Mouse (Mus musculus): Measurements from ENCODE around the gene Nkx2-5.

The Nkx2-5 gene

GRCm38 (mm10) chr17:26850358-26851135 lies 5.7 kb upstream of the Nkx2-5 start:
- no peak for DNase-seq (ENCODE audit: low spot score)

GRCm38 (mm10) chr17:26849746-26850357 lies 5.0 kb upstream of the Nkx2-5 start:
- no peak for DNase-seq (ENCODE audit: low spot score)

DNA sequence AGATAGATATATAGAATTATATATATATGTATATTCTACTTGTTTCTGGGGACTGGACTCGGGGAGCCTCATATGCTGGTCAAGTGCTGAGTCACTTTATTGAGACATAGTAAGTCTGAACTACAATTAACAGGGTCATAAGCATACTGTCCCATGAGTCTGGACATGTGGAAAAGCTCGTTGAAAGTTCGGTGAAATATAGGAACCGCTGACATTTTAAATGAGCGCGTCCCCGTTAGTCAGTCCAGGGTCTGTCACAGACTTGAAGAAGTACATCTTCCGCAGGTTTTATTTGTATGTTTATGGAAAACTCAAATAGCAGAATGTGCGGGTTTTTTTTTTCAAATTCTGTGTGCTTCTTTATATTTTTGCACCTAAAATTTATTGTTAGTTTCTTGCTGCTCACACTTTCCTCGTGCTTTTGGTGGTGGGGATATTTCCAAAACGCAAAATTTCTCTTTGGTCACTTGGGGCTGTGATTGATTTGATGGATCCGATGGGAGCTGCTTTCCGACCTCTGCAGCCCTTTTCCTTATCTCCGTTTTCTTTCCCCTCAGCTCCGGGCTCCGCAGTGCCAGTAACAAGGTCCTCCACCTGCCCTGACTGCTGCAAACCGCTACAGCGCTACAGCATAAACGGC lies 4.4 kb upstream of the Nkx2-5 start:
- DNase-seq (ENCODE audit: low spot score) = no peak

DNA sequence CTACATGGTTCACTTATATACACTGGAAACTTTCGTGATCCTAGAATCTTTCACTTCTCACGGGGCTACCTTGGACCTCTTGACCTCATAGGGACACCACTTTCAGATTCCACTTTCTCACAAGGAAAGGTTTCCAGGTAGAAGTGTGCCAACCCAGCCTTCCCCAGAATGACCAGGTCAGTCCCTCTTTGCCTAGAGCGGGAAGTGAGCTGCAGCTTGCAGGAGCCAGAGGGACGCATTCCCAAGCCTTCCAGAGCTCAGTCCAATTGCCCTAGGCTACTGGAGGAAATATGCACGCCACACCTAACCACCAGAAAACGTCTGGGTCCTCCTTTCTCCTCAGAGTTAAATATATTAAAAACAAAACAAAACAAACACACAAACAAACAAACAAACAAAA lies 3.4 kb upstream of the Nkx2-5 start:
- DNase-seq (ENCODE audit: low spot score) = no peak

DNA sequence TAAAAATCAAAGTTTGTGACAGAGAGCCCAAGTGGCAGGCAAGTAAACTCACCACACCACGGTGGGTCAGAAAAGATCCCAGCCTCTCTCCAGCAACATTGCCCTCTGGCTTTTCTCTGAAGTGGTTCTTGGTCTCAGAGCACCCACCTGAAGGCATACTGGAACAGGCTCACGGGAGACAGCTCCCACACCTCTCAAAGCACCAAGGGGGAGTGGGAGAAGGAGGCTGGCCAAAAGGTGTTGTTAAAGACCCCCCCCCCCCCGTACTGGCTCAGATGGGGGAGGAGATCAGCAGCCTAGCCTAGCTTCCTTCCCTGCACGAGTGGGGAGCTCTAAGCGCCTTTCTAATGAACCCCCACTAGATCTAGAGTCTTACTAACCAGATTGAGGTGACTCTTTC lies 3.0 kb upstream of the Nkx2-5 start:
- DNase-seq (ENCODE audit: low spot score) = no peak

DNA sequence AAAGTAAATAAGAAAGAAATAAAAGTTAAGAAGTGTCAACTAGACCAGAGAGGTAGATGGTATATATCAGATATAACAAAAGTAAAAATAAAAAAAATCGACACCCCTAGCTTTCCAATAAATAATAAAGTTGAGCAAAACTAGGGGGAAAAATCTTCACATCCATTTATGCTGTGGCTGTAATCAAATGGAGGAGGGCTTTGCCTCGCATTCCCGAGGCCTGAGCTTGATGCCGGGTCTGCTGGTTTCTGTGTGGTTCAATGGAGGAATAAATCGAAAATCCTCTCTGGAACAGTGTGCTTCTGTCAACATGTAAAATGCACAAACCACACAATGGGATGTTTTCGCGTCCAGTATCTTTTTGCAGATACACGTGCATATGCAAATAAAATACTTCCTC lies 1.6 kb upstream of the Nkx2-5 start:
- DNase-seq (ENCODE audit: low spot score) = no peak

GRCm38 (mm10) chr17:26845149-26846050 lies 591 bp upstream of the Nkx2-5 start:
- DNase-seq (ENCODE audit: low spot score) = no peak

DNA sequence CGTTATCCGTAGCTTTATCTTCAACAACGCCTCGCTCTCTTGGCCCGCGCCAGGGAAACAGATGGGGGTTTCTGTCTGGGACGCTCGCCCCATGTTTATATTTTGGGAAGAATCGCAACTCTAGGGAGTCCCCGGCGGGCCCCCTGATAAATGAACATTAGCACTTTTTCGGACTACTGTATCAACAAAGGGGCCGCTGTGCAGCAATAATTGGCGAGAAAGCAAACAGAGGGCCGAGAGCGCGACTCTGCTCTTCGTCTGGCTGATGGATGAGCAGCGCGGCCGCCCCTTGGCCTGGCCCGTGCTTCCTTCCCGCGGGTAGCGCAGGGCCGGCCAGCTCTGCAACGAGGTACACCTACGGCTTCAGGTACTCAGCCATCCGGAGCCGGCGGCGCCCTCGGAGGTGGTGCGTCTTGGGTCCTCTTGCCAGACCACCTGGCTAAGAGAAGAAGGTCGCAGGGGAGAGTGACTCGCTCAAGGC lies 398 bp downstream of the Nkx2-5 start:
- DNase-seq (ENCODE audit: low spot score) = no peak

DNA sequence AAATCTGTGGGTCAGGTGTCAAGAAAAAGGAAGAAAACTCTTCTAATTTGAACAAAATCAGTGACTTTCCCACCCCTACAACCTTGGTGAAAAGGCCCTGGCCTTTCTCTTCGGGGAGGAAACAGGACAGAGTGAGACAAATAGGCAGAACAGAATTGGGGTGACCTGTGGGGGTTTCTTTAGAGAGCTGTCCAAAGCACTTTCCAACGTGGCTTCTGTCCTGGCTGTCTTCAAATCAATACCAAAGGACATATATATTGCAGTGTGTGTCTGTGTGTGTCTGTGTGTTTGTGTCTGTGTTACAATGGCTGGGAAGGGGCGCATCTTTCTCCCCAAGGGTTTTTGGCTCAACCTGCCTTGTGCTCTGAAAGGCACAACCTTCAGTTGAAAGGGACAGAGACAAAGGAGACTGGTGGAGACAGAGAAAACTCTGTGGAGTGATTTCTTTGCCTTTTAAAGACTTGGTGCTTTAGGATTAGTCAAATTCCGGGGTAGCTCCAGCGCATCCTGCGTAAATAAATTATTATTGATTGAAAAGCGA lies 1.0 kb downstream of the Nkx2-5 start:
- DNase-seq (ENCODE audit: low spot score) = no peak

DNA sequence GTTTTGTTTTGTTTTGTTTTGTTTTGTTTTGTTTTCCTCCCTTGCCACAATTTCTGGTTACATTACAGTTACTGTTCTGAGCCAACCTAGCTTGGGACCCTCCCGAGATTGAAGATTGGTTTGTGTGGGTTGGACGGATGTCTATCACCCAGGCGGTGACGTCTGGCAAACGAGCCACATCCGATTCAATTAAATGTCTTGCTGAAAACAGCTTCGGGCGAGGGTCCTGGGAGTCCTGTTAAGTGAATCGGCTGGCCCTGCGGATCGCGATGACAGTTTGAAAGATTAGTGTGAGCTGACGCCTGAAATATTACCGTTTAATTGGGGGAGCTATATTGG lies 1.6 kb downstream of the Nkx2-5 start:
- no peak for DNase-seq (ENCODE audit: low spot score)

DNA sequence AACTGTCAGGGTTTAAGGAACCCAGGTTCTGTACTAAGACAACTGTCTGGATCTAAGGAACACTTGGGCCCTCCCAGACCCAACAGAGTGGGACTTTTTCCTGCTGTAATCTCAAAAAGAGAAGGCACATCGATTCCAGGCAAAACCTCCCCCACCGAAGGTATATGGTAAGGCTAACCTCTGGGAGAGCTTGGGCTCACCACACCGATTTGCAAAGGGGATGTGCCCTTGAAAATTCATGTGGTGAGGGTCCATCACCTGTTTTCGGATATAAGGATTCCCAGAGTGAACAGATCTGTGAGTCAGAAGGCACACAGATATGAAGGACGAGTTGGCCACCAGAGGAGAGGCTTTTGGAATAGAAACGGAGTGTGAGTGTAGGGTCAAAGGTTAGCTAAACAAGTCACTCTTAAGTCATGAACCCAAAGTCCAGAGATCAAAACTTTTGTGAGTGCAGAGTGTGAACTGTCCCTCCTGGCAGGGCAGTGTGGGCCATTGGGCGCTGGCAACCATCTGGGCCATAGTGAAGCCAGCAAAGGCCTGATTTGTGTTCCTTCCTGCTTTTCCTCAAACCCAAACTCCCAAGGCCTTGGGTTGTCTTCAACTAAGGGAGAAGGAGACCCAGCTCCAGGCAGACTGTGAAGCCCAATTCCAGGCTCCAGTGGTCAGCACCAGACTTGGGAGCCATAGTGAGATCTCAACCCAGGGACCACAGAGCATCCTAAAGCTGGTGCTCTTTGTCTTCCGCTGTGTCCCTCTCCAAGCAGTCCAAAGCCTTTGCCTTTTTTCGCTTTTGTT lies 2.2 kb downstream of the Nkx2-5 start:
- no peak for DNase-seq (ENCODE audit: low spot score)

- no peak for DNase-seq (ENCODE audit: low spot score)
These were observed 2.8 kb downstream of the Nkx2-5 start for GRCm38 (mm10) chr17:26841981-26842380.

DNA sequence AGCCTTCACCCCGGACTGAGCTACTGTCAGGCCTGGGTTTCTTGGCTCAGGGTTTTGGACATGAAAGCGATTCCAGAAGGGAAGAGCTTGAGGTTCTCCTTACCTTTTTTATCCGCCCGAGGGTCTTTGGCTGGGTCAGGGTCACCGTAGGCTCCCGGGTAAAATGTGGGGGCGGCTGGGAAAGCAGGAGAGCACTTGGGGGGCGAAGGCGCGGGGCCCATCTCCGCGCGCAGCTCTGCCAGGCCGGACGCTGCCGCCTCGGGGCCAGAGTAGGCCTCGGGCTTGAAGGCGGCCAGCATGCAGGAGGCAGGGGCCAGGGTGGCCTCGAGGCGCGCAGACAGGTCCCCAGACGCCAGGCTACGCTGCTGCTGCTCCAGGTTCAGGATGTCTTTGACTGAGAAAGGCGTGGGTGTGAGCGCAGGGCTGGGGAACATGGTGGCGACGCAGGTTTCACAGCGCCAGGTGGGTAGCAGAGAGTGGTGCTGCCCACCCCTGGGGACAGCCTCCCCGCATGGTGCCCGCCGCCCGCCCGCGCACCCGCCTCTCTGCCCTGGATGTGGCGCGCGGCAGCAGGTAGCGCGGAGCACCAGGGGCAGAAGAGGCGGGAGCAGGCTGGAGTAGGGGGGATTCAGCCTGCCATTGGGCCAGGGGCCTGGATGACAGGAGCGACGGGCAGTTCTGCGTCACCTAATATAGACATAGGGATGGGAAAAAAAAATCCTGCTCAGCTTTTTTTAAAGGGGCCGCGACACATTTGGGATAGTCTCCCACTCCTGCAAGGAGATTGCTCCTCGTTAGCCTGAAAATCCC lies 3.7 kb downstream of the Nkx2-5 start:
- no peak for DNase-seq (ENCODE audit: low spot score)

- DNase-seq (ENCODE audit: low spot score) = no peak
These were observed 4.4 kb downstream of the Nkx2-5 start for GRCm38 (mm10) chr17:26840439-26840780.

GRCm38 (mm10) chr17:26839718-26840438 lies 4.9 kb downstream of the Nkx2-5 start:
- no peak for DNase-seq (ENCODE audit: low spot score)

DNA sequence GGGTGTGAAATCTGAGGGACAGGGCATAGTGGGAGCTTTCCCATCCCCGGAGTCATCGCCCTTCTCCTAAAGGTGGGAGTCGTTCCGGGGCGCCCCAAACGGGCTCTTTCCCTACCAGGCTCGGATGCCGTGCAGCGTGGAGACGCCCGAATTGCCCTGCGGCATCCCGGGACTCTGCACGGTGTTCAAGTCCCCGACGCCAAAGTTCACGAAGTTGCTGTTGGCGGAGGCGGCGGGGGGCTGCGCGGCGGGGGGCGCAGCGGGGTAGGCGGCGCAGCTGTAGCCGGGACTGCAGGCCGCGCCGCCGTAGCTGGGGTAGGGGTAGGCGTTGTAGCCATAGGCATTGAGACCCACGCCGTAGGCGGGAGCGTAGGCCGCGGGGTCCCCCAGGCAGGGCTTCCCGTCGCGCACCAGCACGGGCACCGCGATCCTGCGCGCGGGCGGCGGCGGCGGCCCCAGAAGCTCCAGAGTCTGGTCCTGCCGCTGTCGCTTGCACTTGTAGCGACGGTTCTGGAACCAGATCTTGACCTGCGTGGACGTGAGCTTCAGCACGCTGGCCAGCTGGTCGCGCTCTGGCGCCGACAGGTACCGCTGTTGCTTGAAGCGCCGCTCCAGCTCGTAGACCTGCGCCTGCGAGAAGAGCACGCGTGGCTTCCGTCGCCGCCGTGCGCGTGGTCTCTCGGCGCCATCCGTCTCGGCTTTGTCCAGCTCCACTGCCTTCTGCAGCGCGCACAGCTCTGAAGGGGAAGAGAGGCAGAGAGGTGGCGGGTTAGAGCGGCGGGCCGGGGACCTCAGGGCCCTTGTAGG lies 5.7 kb downstream of the Nkx2-5 start:
- no peak for DNase-seq (ENCODE audit: low spot score)

DNA sequence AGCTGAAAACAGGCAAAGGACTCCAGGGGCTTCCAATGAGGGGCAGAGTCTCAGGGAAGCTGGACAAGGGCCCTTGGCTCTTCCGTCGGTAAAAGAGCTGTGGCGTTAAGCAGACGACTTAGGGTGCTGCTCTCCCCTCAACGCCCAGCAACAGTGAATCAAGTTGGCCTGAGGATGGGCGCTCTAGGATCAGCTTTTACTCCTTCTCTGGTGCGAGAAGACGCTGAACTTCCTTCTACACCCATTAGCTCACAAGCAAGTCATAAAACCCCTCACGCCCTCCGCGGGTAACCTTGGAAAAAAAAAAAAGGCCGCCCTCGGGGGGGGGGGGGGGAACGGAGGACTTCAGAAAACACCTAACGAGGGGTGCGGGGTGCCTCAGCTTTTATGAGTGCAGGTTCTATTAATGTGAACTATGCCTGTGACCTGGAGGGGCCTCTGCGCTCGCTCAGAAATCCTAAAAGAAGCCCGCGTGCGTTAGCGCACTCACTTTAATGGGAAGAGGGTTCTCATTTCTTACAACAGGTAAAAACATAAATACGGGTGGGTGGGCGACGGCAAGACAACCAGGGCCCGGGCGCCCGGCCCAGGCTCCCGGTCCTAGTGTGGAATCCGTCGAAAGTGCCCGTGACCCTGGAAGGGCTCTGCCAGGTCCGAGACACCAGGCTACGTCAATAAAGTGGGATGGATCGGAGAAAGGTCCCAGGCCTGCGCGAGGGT lies 6.5 kb downstream of the Nkx2-5 start:
- DNase-seq (ENCODE audit: low spot score) = no peak

DNA sequence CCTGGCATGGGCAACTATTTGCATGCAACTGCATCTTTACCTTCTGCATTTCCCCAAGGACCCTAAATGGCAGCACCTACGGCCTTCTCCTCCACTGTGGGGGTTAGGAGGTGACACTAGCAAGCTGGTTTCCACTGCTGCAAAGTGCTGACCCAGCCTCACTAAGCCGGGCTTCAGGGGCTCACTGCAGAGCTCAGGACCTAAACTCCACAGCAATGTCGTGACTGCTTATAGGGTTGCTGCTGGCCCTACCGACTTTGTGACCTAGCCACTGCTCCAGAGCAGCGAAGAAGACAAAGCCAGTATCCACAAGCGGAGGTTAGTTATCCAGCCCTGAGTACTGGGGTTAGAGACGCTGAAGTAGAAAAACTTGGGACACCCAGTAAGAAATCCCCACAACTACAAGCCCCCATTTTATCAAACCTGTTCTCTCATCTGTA lies 7.2 kb downstream of the Nkx2-5 start:
- no peak for DNase-seq (ENCODE audit: low spot score)
